Mouse (Mus musculus) midbrain, embryonic 11.5 days (tissue): ENCODE results near the gene Fam81a. TPM values are rescaled to one million over a fixed set of nuclear protein-coding genes. Genes with fewer than 3 reads are reported as not detected.

Experiments used
- ATAC-seq: fragments of 200-750 bp; cut with Nextera tagmentation; 2 replicates; pipeline ENCODE4 v1.8.0; 2017; ENCODE audit warnings: moderate TSS enrichment, moderate library complexity; ENCODE audit not compliant: low FRiP score
- DNase-seq: peaks from one replicate; pipeline ENCODE4 v3.0.0; 2015; ENCODE audit warnings: low spot score; ENCODE audit errors: missing footprints
- H3K27ac ChIP-seq: fragments of 300-500 bp; sonication (generic); 2 replicates; pipeline ENCODE4 v1.5.1; 2014; ENCODE audit warnings: low read depth, low read length
- H3K27me3 ChIP-seq: fragments of 300-500 bp; sonication (generic); 2 replicates; pipeline ENCODE4 v1.6.1; 2014; ENCODE audit warnings: mild to moderate bottlenecking, low read length, moderate library complexity, mixed read lengths; ENCODE audit not compliant: control insufficient read depth, insufficient read depth
- H3K36me3 ChIP-seq: fragments of 300-500 bp; sonication (generic); 2 replicates; pipeline ENCODE4 v1.6.1; 2014; ENCODE audit warnings: mild to moderate bottlenecking, low read length, moderate library complexity, mixed read lengths; ENCODE audit not compliant: control insufficient read depth, insufficient read depth
- H3K4me1 ChIP-seq: fragments of 300-500 bp; sonication (generic); 2 replicates; pipeline ENCODE4 v1.6.1; 2014; ENCODE audit warnings: low read length; ENCODE audit not compliant: control insufficient read depth, insufficient read depth
- H3K4me2 ChIP-seq: fragments of 300-500 bp; sonication (generic); 2 replicates; pipeline ENCODE4 v1.6.1; 2014; ENCODE audit warnings: mild to moderate bottlenecking, moderate library complexity
- H3K4me3 ChIP-seq: fragments of 300-500 bp; sonication (generic); 2 replicates; pipeline ENCODE4 v1.5.1; 2014; ENCODE audit warnings: low read depth, low read length
- H3K9ac ChIP-seq: fragments of 300-500 bp; sonication (generic); 2 replicates; pipeline ENCODE4 v1.6.1; 2014; ENCODE audit warnings: low read length
- H3K9me3 ChIP-seq: fragments of 300-500 bp; sonication (generic); 2 replicates; pipeline ENCODE4 v1.6.1; 2016; ENCODE audit warnings: low read length; ENCODE audit not compliant: control insufficient read depth
- WGBS: fragments of 180-500 bp; shearing (Covaris S2); extraction: QIAGEN DNeasy Blood & Tissue Kit; methylation state at CpG from one replicate; pipeline ENCODE4 v1.1.7; 2014; 5-methylcytosine and 5-hydroxymethylcytosine counted together
- polyA plus RNA-seq: library from polyadenylated mRNA; unstranded; fragments of >200 nt; fragmentation: Nextera tagmentation; extraction: Ambion mirVana; gene quantifications from 2 replicates; pipeline ENCODE4 v1.2.1, GENCODE M21; 2014

The Fam81a gene
- polyA plus RNA-seq, 1 experiment from 2014 or later, result 4.7 TPM

- 49% methylated on average over 3 of the region's 3 CpGs for WGBS
- no peaks in the 10 kb centered on the region for H3K36me3 ChIP-seq
- no peak overlapping the region for H3K4me2 ChIP-seq
- H3K4me3 ChIP-seq, result no peak overlapping the region
- no peak for DNase-seq
- no peak for ATAC-seq
- H3K27ac ChIP-seq, result no peak overlapping the region
- H3K9me3 ChIP-seq, result no peaks in the 10 kb centered on the region
- H3K9ac ChIP-seq, result no peak overlapping the region
- peaks cover 9% of the 10 kb centered on the region for H3K4me1 ChIP-seq
- no peaks in the 10 kb centered on the region for H3K27me3 ChIP-seq
Measured at GRCm38 (mm10) chr9:70053411-70053810, 88.9 kb downstream of the Fam81a start.

GRCm38 (mm10) chr9:70052730-70053129, 89.6 kb downstream of the Fam81a start:
- DNase-seq, result no peak
- Histone ChIP-seq H3K4me2 (no peak overlapping the region), H3K36me3 (no peaks in the 10 kb centered on the region), H3K9me3 (no peaks in the 10 kb centered on the region), H3K4me3 (no peak overlapping the region), H3K27me3 (no peaks in the 10 kb centered on the region), H3K9ac (no peak overlapping the region), H3K27ac (no peak overlapping the region), H3K4me1 (peaks cover 9% of the 10 kb centered on the region)
- 80% methylated on average over 3 of the region's 3 CpGs for WGBS
- ATAC-seq, result no peak

GRCm38 (mm10) chr9:70049839-70050238, 92.5 kb downstream of the Fam81a start:
- H3K27ac ChIP-seq, result no peak overlapping the region
- no peaks in the 10 kb centered on the region for H3K36me3 ChIP-seq
- WGBS, result 44% methylated on average over 8 of the region's 8 CpGs
- no peak overlapping the region for H3K4me3 ChIP-seq
- H3K27me3 ChIP-seq, result no peaks in the 10 kb centered on the region
- no peak overlapping the region for H3K9ac ChIP-seq
- peak; percentile 84 for DNase-seq
- no peak for ATAC-seq
- H3K9me3 ChIP-seq, result no peaks in the 10 kb centered on the region
- H3K4me1 ChIP-seq, result peaks cover 9% of the 10 kb centered on the region
- no peak overlapping the region for H3K4me2 ChIP-seq

GRCm38 (mm10) chr9:70049416-70049783, 93.0 kb downstream of the Fam81a start:
- Histone ChIP-seq H3K9ac (0 out of 2 replicates have a peak overlapping the region, but pooled peaks have one; percentile 27), H3K4me3 (no peak overlapping the region), H3K4me1 (peaks cover 9% of the 10 kb centered on the region), H3K27ac (no peak overlapping the region), H3K4me2 (no peak overlapping the region), H3K9me3 (no peaks in the 10 kb centered on the region), H3K36me3 (no peaks in the 10 kb centered on the region), H3K27me3 (no peaks in the 10 kb centered on the region)
- DNase-seq (no peak), ATAC-seq (peak; percentile 48; the same call in 1 of the 2 replicates)
- 27% methylated on average over 3 of the region's 3 CpGs for WGBS

GRCm38 (mm10) chr9:70048751-70049415, 93.5 kb downstream of the Fam81a start:
- ATAC-seq, result no peak
- Histone ChIP-seq H3K27ac (no peak overlapping the region), H3K27me3 (no peaks in the 10 kb centered on the region), H3K4me3 (no peak overlapping the region), H3K4me2 (no peak overlapping the region), H3K9ac (0 out of 2 replicates have a peak overlapping the region, but pooled peaks have one; percentile 27), H3K4me1 (peaks cover 9% of the 10 kb centered on the region), H3K36me3 (no peaks in the 10 kb centered on the region), H3K9me3 (no peaks in the 10 kb centered on the region)
- DNase-seq, result no peak
- 54% methylated on average over 6 of the region's 6 CpGs for WGBS

- no peak overlapping the region for H3K4me2 ChIP-seq
- H3K9me3 ChIP-seq, result no peaks in the 10 kb centered on the region
- no peaks in the 10 kb centered on the region for H3K36me3 ChIP-seq
- WGBS, result 58% methylated on average over 5 of the region's 5 CpGs
- ATAC-seq, result no peak
- H3K27ac ChIP-seq, result no peak overlapping the region
- DNase-seq, result no peak
- H3K4me1 ChIP-seq, result peaks cover 9% of the 10 kb centered on the region
- H3K4me3 ChIP-seq, result no peak overlapping the region
- H3K27me3 ChIP-seq, result no peaks in the 10 kb centered on the region
- H3K9ac ChIP-seq, result no peak overlapping the region
Measured at GRCm38 (mm10) chr9:70048280-70048679, 94.1 kb downstream of the Fam81a start.

GRCm38 (mm10) chr9:70047839-70048238, 94.5 kb downstream of the Fam81a start:
- H3K27me3 ChIP-seq, result no peaks in the 10 kb centered on the region
- H3K9me3 ChIP-seq, result no peaks in the 10 kb centered on the region
- H3K36me3 ChIP-seq, result no peaks in the 10 kb centered on the region
- H3K27ac ChIP-seq, result no peak overlapping the region
- peaks cover 9% of the 10 kb centered on the region for H3K4me1 ChIP-seq
- DNase-seq (no peak), ATAC-seq (no peak)
- H3K9ac ChIP-seq, result no peak overlapping the region
- 67% methylated on average over 3 of the region's 3 CpGs for WGBS
- H3K4me3 ChIP-seq, result no peak overlapping the region
- no peak overlapping the region for H3K4me2 ChIP-seq

- Histone ChIP-seq H3K4me2 (no peak overlapping the region), H3K9me3 (no peaks in the 10 kb centered on the region), H3K9ac (no peak overlapping the region), H3K4me1 (peaks cover 9% of the 10 kb centered on the region), H3K36me3 (no peaks in the 10 kb centered on the region), H3K27me3 (no peaks in the 10 kb centered on the region), H3K27ac (no peak overlapping the region), H3K4me3 (no peak overlapping the region)
- 87% methylated on average over 6 of the region's 6 CpGs for WGBS
- DNase-seq (no peak), ATAC-seq (no peak)
Measured at GRCm38 (mm10) chr9:70046255-70046654, 96.1 kb downstream of the Fam81a start.

GRCm38 (mm10) chr9:70044865-70045264, 97.5 kb downstream of the Fam81a start:
- no peak overlapping the region for H3K27ac ChIP-seq
- 81% methylated on average over 2 of the region's 2 CpGs for WGBS
- no peaks in the 10 kb centered on the region for H3K27me3 ChIP-seq
- no peak overlapping the region for H3K4me2 ChIP-seq
- ATAC-seq, result no peak
- DNase-seq, result no peak
- no peak overlapping the region for H3K4me3 ChIP-seq
- peaks cover 7% of the 10 kb centered on the region for H3K4me1 ChIP-seq
- no peaks in the 10 kb centered on the region for H3K9me3 ChIP-seq
- no peak overlapping the region for H3K9ac ChIP-seq
- no peaks in the 10 kb centered on the region for H3K36me3 ChIP-seq
